ENCODE assay signal across 16 mouse cellular contexts in genomic region chr1:59923201-59923600, GRCm38 (mm10). TPM values are rescaled to one million over a fixed set of nuclear protein-coding genes. Genes with fewer than 3 reads are reported as not detected.
DNase-seq lines count a peak whose midpoint lies in the region; ATAC-seq and TF ChIP-seq lines count a peak whose summit lies in the region.
"Had no signal": no experiment of that assay in that cellular context is flagged by ENCODE, and none has a peak within 500 bp of the region (broad histone marks: within the 10 kb centered on the region; RNA-seq: fewer than 3 reads in every experiment).

No protein-coding gene starts in this region.

- 56% methylated on average over 1 of the region's 1 CpGs for WGBS in kidney, embryonic 15.5 days
- WGBS in spleen, adult 2 months: 3% methylated on average over 1 of the region's 1 CpGs
- WGBS in midbrain, embryonic 13.5 days: 84% methylated on average over 1 of the region's 1 CpGs

- no peak for TF ChIP-seq POLR2A in spleen, adult 2 months (IDR thresholded peaks at IDR 0.05; ENCODE audit: low read depth, low read length)
- TF ChIP-seq POLR2A in bone marrow macrophage, adult 2 months (IDR thresholded peaks at IDR 0.05; ENCODE audit: borderline replicate concordance, low read depth, low read length): no peak

- no peak for DNase-seq in kidney, adult 18-20 months
- DNase-seq in spleen, adult 2 months (ENCODE audit: low read depth in 1 of 2, low spot score in 2 of 2): no peak
- no peak for DNase-seq in spleen, adult 12 weeks (ENCODE audit: low spot score)
- DNase-seq in naive thymus-derived CD4-positive, alpha-beta T cell, adult 2 months (ENCODE audit: low read depth): peak; percentile 46
- DNase-seq: adrenal gland, postnatal 10 days; cerebellum, postnatal 25 days; right cerebral cortex, postnatal 25 days had no signal

- H3K27me3 ChIP-seq in kidney, embryonic 15.5 days: no peaks in the 10 kb centered on the region
- no peaks in the 10 kb centered on the region for H3K27me3 ChIP-seq in spleen, adult 2 months (ENCODE audit: control insufficient read depth, insufficient read depth, low read length)
- H3K27me3 ChIP-seq in midbrain, embryonic 13.5 days: no peaks in the 10 kb centered on the region
- H3K27me3 ChIP-seq: CH12.LX; embryonic facial prominence, embryonic 13.5 days; liver, embryonic 12.5 days had no signal

- H3K4me3 ChIP-seq in kidney, embryonic 15.5 days (replicated peaks): no peak overlapping the region
- no peak overlapping the region for H3K4me3 ChIP-seq in spleen, adult 2 months (ENCODE audit: extremely low read depth, insufficient read depth, insufficient read length)
- H3K4me3 ChIP-seq in bone marrow macrophage, adult 2 months (ENCODE audit: insufficient read depth, low read length): no peak overlapping the region
- no peak overlapping the region for H3K4me3 ChIP-seq in midbrain, embryonic 13.5 days (replicated peaks)
- H3K4me3 ChIP-seq: embryonic facial prominence, embryonic 13.5 days; forebrain, embryonic 10.5 days; heart, embryonic 10.5 days; liver, embryonic 12.5 days had no signal

- peak overlapping the region; percentile 56; the same call in 1 of the 2 replicates for H3K27ac ChIP-seq in kidney, embryonic 15.5 days
- peak overlapping the region; percentile 74 for H3K27ac ChIP-seq in spleen, adult 2 months (ENCODE audit: insufficient read depth, low read length)
- peak overlapping the region; percentile 64 for H3K27ac ChIP-seq in bone marrow macrophage, adult 2 months (ENCODE audit: insufficient read depth, low read depth, low read length)
- H3K27ac ChIP-seq in midbrain, embryonic 13.5 days: no peak overlapping the region
- H3K27ac ChIP-seq: embryonic facial prominence, embryonic 13.5 days; forebrain, embryonic 10.5 days; heart, embryonic 10.5 days; liver, embryonic 12.5 days had no signal

- H3K4me1 ChIP-seq in kidney, embryonic 15.5 days: 0 out of 2 replicates have a peak, but pooled peaks cover 4% of the 10 kb centered on the region
- H3K4me1 ChIP-seq in spleen, adult 2 months (ENCODE audit: control insufficient read depth, insufficient read depth, insufficient read length): peaks cover 7% of the 10 kb centered on the region; the same call in 1 of the 2 replicates
- peaks cover 16% of the 10 kb centered on the region for H3K4me1 ChIP-seq in bone marrow macrophage, adult 2 months (ENCODE audit: control insufficient read depth, insufficient read depth, low read length)
- H3K4me1 ChIP-seq in midbrain, embryonic 13.5 days (replicated peaks): no peaks in the 10 kb centered on the region
- H3K4me1 ChIP-seq: embryonic facial prominence, embryonic 13.5 days had no signal

- ATAC-seq in kidney, embryonic 15.5 days (replicated peaks; ENCODE audit: low FRiP score): no peak
- no peak for ATAC-seq in midbrain, embryonic 13.5 days
- ATAC-seq in cerebellum, adult (ENCODE audit: insufficient number of reproducible peaks, low FRiP score, low TSS enrichment): no peak
- ATAC-seq: liver, embryonic 12.5 days had no signal

- H3K36me3 ChIP-seq in kidney, embryonic 15.5 days: no peaks in the 10 kb centered on the region
- no peaks in the 10 kb centered on the region for H3K36me3 ChIP-seq in spleen, adult 2 months (ENCODE audit: control insufficient read depth, insufficient read depth, low read length)
- H3K36me3 ChIP-seq in midbrain, embryonic 13.5 days: no peaks in the 10 kb centered on the region
- H3K36me3 ChIP-seq: embryonic facial prominence, embryonic 13.5 days; forebrain, embryonic 10.5 days; heart, embryonic 10.5 days; liver, embryonic 12.5 days had no signal

- H3K4me2 ChIP-seq in kidney, embryonic 15.5 days: no peak overlapping the region
- no peak overlapping the region for H3K4me2 ChIP-seq in midbrain, embryonic 13.5 days (replicated peaks)
- H3K4me2 ChIP-seq: embryonic facial prominence, embryonic 13.5 days; liver, embryonic 12.5 days had no signal

- no peak overlapping the region for H3K9ac ChIP-seq in kidney, embryonic 15.5 days
- no peak overlapping the region for H3K9ac ChIP-seq in midbrain, embryonic 13.5 days (replicated peaks)
- H3K9ac ChIP-seq: embryonic facial prominence, embryonic 13.5 days; liver, embryonic 12.5 days had no signal

- no peak for TF ChIP-seq CTCF in spleen, adult 2 months (IDR thresholded peaks at IDR 0.05; ENCODE audit: extremely low read depth, insufficient read depth, insufficient read length, insufficient replicate concordance)
- TF ChIP-seq CTCF in bone marrow macrophage, adult 2 months (IDR thresholded peaks at IDR 0.05; ENCODE audit: low read depth, low read length): no peak

- H3K9me3 ChIP-seq in kidney, embryonic 15.5 days (replicated peaks): no peaks in the 10 kb centered on the region
- H3K9me3 ChIP-seq in midbrain, embryonic 13.5 days: no peaks in the 10 kb centered on the region
- H3K9me3 ChIP-seq: embryonic facial prominence, embryonic 13.5 days; forebrain, embryonic 10.5 days; heart, embryonic 10.5 days; liver, embryonic 12.5 days had no signal

RNA-seq across cellular contexts. Expression of gene Fam117b, which starts 10.4 kb away (rescaled TPM):
- polyA plus RNA-seq in kidney, embryonic 15.5 days (2015; fragmentation: Nextera tagmentation; extraction: Ambion mirVana): 12.1 TPM in 2 replicates
- polyA plus RNA-seq in spleen, adult 2 months (2012; rRNA removed): 9.5 and 13.8 TPM in 2 replicates
- polyA plus RNA-seq in bone marrow macrophage, adult 2 months (2012; ENCODE audit: insufficient read depth, insufficient read length, missing spikeins): 29.2 and 31.6 TPM in 2 replicates
- polyA plus RNA-seq in midbrain, embryonic 13.5 days (2015; fragmentation: Nextera tagmentation; extraction: Ambion mirVana): 27.6 and 29.1 TPM in 2 replicates
